Mouse (Mus musculus) T-helper 17 cell (primary cell): Measurements from ENCODE around the gene Zp2.

Experiments used
- in situ Hi-C, 2 experiments: fragments of 300-600 bp; cut with MboI, MseI; formaldehyde crosslinking; loops; 1 replicate in 1 of 2; 2 replicates in 1 of 2; pipeline ENCODE4 v1.15.1; 2025; ENCODE audit warnings: high pct_unique_total_duplicates in 2 of 2

Zp2 gene

GRCm38 (mm10) chr7:120150257-120150656, 5.2 kb upstream of the Zp2 start:
- in situ Hi-C loops, result loop anchor here in 1 of 2 experiments (10.0 kb wide), 1 partner anchor 985 kb away; no protein-coding TSS in a partner anchor

GRCm38 (mm10) chr7:120142743-120143142, 2.3 kb downstream of the Zp2 start:
- in situ Hi-C loops, result loop anchor here in 1 of 2 experiments (5.0 kb wide), 1 partner anchor 65 kb away; no protein-coding TSS in a partner anchor

GRCm38 (mm10) chr7:120128951-120129350, 16.1 kb downstream of the Zp2 start:
- in situ Hi-C loops, result no loop called here

DNA sequence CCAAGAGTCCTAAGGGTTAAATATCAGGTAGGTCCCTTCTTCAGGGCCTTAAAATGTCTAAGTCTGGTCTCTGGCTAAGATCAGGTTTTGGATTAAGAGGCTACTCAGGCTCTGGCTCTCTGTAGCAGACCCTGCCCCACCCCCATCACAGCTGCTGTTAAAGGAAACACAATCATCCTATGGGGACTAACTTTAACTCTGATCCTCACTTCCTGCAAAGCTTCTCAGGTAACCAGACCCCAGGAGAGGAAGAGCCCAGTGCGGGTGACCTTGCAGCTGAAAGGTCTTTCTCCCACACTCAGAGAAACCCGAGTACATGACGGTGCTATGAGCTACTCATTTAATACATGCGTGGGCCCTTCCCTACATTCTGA, 17.4 kb downstream of the Zp2 start:
- in situ Hi-C loops, result no loop called here

GRCm38 (mm10) chr7:120126976-120127685, 18.0 kb downstream of the Zp2 start:
- in situ Hi-C loops, result no loop called here

DNA sequence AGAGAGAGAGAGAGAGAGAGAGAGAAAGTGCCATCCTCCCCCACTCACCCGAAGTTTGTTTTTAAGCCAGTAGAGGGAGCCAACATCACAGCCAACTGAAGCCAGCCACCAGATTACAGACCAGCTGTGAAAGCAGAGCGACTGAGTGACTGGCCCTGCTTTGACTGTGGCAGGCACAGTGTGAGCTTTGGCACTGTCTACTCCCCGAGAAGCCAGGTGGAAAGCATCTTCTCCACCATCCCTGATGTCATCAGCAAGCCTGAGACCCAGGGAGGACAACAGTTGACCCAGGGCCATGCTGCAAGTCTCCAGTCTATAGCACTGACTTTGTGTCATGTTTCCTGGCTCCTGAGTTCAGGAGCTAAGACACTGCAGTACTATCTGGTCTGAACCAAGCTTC, 20.2 kb downstream of the Zp2 start:
- in situ Hi-C loops, result loop anchor here in 1 of 2 experiments (25.0 kb wide), 1 partner anchor 637 kb away; no protein-coding TSS in a partner anchor

DNA sequence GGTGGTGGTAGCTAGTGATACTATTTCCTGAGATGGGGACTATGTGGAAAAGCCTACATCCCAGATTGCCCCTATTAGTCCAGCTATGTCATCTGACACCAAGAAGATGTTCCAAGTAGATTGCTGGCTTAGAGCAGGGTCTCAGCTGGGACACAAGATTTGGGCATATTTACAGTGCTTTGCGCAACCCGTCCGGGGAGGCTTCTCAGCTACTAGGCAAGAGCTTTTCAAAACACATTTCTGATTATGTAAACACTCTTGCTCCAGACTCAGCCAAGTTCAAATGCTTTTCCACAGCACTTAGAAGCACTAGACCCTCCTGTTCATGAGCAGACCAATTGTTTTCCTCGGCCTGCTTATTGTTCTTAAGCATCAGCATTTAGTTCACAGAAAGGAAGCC, 21.3 kb downstream of the Zp2 start:
- in situ Hi-C loops, result loop anchor here in 1 of 2 experiments (25.0 kb wide), 1 partner anchor 639 kb away; no protein-coding TSS in a partner anchor

DNA sequence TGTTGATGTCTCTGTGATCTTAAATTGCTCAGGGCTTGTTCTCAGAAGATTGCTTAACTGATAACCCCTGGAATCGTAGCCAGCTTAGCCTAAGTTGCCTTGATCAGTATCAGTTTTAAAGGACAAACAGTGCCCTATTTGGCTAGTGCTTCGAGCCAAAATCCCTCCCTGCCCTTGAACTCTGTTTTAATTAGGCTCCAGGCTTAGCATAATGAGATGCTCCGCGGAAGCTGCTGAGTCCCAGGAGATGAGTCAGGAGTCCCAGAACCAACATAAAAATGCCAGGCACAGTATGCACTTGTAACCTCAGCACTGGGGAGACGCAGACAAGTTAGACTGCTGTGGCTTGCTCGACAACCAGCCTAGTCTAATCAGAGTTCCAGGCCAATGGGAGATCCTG, 27.6 kb downstream of the Zp2 start:
- in situ Hi-C loops, result loop anchor here in 1 of 2 experiments (25.0 kb wide), 1 partner anchor 645 kb away; no protein-coding TSS in a partner anchor

- in situ Hi-C loops, result loop anchor here in 1 of 2 experiments (25.0 kb wide), 1 partner anchor 645 kb away; no protein-coding TSS in a partner anchor
These were observed 28.1 kb downstream of the Zp2 start for GRCm38 (mm10) chr7:120116976-120117375.

DNA sequence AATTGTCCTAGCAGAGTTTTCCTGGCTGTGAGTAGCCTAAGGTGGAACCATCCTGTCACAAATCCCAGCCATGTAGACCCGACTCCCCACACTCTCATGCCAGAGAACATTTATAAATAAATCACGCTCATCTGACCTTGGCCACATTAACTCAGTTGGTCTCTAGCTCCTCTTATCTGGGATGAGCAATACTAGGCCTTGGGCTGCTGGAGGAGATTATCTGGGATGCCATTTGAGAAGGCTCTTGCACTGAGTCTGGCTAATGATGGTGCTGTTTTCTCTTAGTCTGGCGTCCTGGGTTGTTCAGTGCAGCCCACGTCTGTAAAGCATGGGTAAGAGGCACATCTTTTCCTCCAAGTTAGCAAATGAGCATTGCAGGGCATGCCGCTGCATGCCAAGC, 35.4 kb downstream of the Zp2 start:
- in situ Hi-C loops, result loop anchor here (10.0 to 25.0 kb wide), 3 partner anchors 255 to 775 kb away; no protein-coding TSS in a partner anchor

DNA sequence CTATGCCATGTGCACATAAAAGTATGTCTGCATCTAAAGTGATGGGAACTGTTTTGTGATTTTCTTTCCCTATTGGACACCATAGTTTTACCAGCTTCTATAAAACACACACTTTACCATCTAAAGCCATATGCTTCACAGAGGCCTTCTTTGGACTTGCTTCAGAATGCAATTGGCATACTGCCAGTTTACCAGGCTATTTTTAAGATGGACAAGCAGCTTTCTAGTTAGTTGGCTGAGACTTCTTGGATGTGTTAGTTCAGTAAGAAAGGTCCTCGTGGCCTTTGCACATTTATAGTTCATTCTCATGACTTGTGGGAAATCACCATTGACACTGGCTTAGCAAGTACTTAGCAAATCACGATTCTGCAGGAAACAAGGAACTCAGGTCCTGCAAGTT, 38.7 kb downstream of the Zp2 start:
- in situ Hi-C loops, result loop anchor here (10.0 to 25.0 kb wide), 3 partner anchors 252 to 778 kb away; no protein-coding TSS in a partner anchor

- in situ Hi-C loops, result loop anchor here (10.0 to 25.0 kb wide), 3 partner anchors 250 to 780 kb away; no protein-coding TSS in a partner anchor
These were observed 40.1 kb downstream of the Zp2 start for GRCm38 (mm10) chr7:120104975-120105374.

- in situ Hi-C loops, result loop anchor here (10.0 to 25.0 kb wide), 3 partner anchors 248 to 782 kb away; no protein-coding TSS in a partner anchor
These were observed 42.0 kb downstream of the Zp2 start for GRCm38 (mm10) chr7:120103019-120103567.

GRCm38 (mm10) chr7:120102164-120102972, 42.7 kb downstream of the Zp2 start, which contains the start of gene Tmem159:
TSS of gene Tmem159 (plus strand) at chr7:120102353.
- in situ Hi-C loops, result loop anchor here (10.0 to 25.0 kb wide), 3 partner anchors 248 to 782 kb away; no protein-coding TSS in a partner anchor

DNA sequence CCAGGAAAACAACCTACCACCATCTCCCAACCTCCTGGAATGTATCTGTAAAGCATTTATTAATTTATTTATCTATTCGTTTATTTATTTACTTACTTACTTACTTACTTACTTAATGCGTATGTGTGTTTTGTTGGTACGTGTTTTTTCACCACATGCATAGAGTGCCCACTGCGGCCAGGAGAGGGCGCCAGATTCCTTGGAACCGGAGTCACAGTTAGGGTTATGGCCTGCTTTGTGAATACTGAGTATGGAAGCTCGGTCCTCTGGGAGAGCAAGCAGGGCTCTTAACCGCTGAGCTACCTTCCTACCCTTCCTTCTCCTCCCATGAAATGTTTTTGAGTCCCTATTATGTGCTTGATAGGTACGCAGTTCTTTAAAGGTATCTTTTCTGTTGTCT, 46.7 kb downstream of the Zp2 start:
- in situ Hi-C loops, result no loop called here

- in situ Hi-C loops, result no loop called here
These were observed 47.2 kb downstream of the Zp2 start for GRCm38 (mm10) chr7:120097845-120098244.

DNA sequence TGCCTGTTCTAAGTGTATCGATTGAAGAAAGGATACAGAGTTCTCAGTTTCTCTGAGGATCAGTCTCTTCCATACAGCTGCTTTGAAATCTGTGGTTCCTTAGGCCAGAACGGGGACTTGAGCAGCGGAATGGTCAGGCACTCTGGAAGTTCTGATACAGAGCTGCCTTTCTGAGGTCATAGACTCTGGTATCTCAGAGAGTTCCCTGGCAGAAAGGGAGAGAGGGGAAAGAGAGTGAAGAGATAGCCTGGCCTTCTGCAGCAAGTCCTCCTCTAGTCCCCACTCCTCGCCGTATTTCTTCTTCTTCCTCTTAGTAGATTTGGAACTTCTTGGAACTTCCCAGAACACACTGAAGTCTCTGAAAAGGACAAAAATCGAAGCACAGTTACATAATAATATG, 49.9 kb downstream of the Zp2 start, which contains the start of gene Dnah3:
Dnah3 (minus strand) TSS at position 101 of the 400 bp plus-strand sequence.
- in situ Hi-C loops, result no loop called here

- in situ Hi-C loops, result no loop called here
These were observed 50.9 kb downstream of the Zp2 start for GRCm38 (mm10) chr7:120094216-120094615.

GRCm38 (mm10) chr7:120093033-120093432, 52.1 kb downstream of the Zp2 start:
- in situ Hi-C loops, result no loop called here

- in situ Hi-C loops, result no loop called here
These were observed 64.9 kb downstream of the Zp2 start for GRCm38 (mm10) chr7:120080177-120080576.
